Comparison of ENCODE assay signal across 8 mouse cellular contexts in genomic region chr5:8659911-8660737, GRCm38 (mm10). TPM values are rescaled to one million over a fixed set of nuclear protein-coding genes. Genes with fewer than 3 reads are reported as not detected.
DNase-seq lines count a peak whose midpoint lies in the region; ATAC-seq lines count a peak whose summit lies in the region.

Gene Abcb1a, plus strand, starts transcription at chr5:8660077.

- H3K36me3 ChIP-seq in forebrain, embryonic 15.5 days: no peaks in the 10 kb centered on the region

- H3K9me3 ChIP-seq in forebrain, embryonic 15.5 days: no peaks in the 10 kb centered on the region

- peak within 1 kb of the TSS; percentile 41 for H3K4me3 ChIP-seq in forebrain, embryonic 15.5 days

- peak; percentile 17 for DNase-seq in MN1 (ENCODE audit: low spot score)
- DNase-seq in adrenal gland, postnatal 36 days: peak; percentile 69 to 83
- no peak for DNase-seq in layer of hippocampus, postnatal 14 days (ENCODE audit: low spot score in 2 of 2)
- peak; percentile 31 for DNase-seq in lung, postnatal 14 days
- peak; percentile 50 for DNase-seq in retina, embryonic 14.5 days (ENCODE audit: low spot score)
- DNase-seq in urinary bladder, postnatal 14 days (ENCODE audit: low spot score): peak; percentile 21

- peak within 1 kb of the TSS; percentile 81 for H3K4me2 ChIP-seq in forebrain, embryonic 15.5 days (replicated peaks)

- peak; percentile 78 for ATAC-seq in forebrain, embryonic 15.5 days (replicated peaks)
- ATAC-seq in hematopoietic stem cell, adult 5-6 weeks (replicated peaks in 1 of 2; ENCODE audit: insufficient read depth in 1 of 2, low FRiP score in 2 of 2, low TSS enrichment in 1 of 2, low read depth in 1 of 2, poor library complexity in 2 of 2, severe bottlenecking in 2 of 2): peak; percentile 86 to 88

- 9% methylated on average over 37 of the region's 37 CpGs for WGBS in forebrain, embryonic 15.5 days

- H3K27me3 ChIP-seq in forebrain, embryonic 15.5 days: no peaks in the 10 kb centered on the region

- peaks cover 7% of the 10 kb centered on the region for H3K4me1 ChIP-seq in forebrain, embryonic 15.5 days

- peak within 1 kb of the TSS; percentile 42 for H3K9ac ChIP-seq in forebrain, embryonic 15.5 days (replicated peaks)

- H3K27ac ChIP-seq in forebrain, embryonic 15.5 days (replicated peaks): no peak within 1 kb of the TSS

RNA-seq across cellular contexts. Expression of gene Abcb1a, which starts in this region (rescaled TPM):
- total RNA-seq in adrenal gland, postnatal 36 days (2021): 10 to 100 TPM; 53.7 to 54.4 TPM
- 0.98 and 1.4 TPM in 2 replicates for polyA plus RNA-seq in forebrain, embryonic 15.5 days (2015; fragmentation: Nextera tagmentation; extraction: Ambion mirVana)
- total RNA-seq in hematopoietic stem cell, adult 5-6 weeks (2017): 3.1 and 5.0 TPM in 2 replicates
- 10 to 100 TPM; 17.3 to 18.1 TPM for total RNA-seq in layer of hippocampus, postnatal 14 days (2021)

Comparison
In these comparisons a context has a peak if more than half of its experiments do, and no peak if none do; other contexts are left out.
1. DNase-seq: peak in MN1 (single experiment), adrenal gland, postnatal 36 days (2 of 2), lung, postnatal 14 days (single experiment), retina, embryonic 14.5 days (single experiment) and urinary bladder, postnatal 14 days (single experiment); none in layer of hippocampus, postnatal 14 days (0 of 2).